Mouse (Mus musculus) lung, postnatal 10 days (tissue): ENCODE measurements around the gene Cpn2.

Experiments
- DNase-seq: peaks from one replicate; pipeline ENCODE4 v3.0.0; 2021

Gene Cpn2

GRCm38 (mm10) chr16:30275558-30276340, 8.4 kb upstream of the Cpn2 start:
- peak; percentile 47 for DNase-seq

DNA sequence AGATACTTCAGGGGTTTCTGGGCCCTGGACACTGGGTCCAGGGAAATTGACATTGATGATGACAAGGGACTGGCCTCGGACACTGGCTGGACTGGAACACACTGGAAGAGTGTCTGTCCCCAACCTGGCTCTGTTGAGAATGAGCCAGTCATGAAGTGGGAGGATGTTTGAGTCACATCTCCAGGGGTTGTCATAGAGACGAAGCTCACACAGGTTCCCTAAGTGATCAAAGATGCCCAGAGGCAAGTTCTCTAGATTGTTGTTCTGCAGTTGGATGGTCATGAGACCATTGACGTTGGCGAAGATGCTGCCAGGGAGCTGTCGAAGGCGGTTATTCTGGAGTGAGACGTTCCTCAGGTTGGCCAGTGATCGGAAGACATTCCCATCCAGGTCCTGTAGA, 5.8 kb upstream of the Cpn2 start:
- DNase-seq = no peak

- no peak for DNase-seq
Observed at GRCm38 (mm10) chr16:30271941-30272595, 4.8 kb upstream of the Cpn2 start.

- DNase-seq = no peak
Observed at GRCm38 (mm10) chr16:30271223-30271761, 4.0 kb upstream of the Cpn2 start.

- no peak for DNase-seq
Observed at GRCm38 (mm10) chr16:30266561-30266960, 738 bp downstream of the Cpn2 start.

DNA sequence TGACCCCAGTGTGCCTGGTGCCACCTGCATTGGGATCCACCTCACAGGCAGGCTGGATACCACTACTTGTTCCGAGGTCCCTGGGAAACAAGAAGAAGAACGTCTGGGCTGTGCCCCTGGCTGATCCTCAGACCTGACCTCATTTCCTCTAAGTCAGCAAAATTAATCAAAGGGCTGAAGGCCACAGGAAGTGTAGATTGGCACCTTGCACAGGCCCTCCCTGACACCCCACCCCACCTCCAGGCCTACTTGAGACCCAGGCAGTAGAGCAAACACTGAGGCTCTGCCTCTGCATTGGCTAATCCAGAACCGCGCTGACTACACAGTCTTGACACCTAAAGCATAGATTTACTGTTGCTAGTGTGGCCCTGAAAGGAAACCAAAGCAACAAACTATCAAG, 1.7 kb downstream of the Cpn2 start:
- DNase-seq = no peak

GRCm38 (mm10) chr16:30263156-30263555, 4.1 kb downstream of the Cpn2 start:
- no peak for DNase-seq

GRCm38 (mm10) chr16:30262664-30263063, 4.6 kb downstream of the Cpn2 start:
- peak; percentile 79 for DNase-seq

- DNase-seq = no peak
Observed at GRCm38 (mm10) chr16:30262157-30262556, 5.1 kb downstream of the Cpn2 start.

DNA sequence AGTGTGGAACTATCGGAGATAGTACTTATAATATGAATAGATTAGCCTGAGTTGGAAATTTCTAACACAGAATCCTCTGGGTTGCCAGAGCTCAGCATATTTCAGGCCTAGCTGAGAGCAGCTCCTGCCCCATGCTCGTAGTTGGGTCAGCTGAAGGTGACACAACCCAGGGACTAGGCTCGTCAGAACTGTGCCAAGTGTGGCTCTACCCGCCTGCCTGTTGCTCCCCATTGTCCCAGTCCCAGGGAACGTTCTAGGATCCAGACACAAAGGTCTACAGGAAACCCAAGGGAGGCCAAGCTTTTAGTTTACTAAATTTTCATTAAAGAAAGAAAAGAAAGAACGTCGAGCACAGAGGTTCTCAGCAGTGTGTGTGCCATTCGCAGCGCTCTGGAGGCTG, 6.0 kb downstream of the Cpn2 start:
- no peak for DNase-seq

DNA sequence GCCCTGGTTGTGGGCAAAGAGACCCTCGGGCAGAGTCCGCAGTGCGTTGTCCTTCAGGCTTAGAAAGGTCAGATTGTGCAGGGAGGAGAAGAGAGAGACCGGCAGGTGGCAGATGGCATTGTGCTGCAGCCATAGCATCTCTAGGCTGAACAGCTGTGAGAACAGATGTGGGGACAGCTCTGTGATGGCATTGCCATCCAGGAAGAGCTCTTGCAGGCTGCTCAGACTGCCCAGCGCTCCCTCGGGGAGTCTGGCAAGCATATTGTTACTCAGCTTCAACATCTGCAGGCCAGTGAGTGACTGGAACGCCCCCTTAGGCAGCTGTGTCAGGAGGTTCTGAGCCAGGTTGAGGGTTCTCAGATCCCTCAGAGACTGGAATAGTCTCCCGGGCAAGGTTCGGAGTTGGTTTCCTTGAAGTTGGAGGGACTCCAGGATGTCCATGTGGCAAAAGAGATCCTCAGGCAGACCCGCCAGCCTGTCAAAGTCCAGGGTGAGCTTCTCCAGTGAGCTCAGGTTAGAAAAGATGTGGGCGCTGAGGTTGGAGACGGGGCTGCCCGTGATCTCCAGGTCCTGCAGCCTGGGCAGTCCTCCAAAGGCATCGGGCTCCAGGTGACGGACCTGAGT, 7.2 kb downstream of the Cpn2 start:
- DNase-seq = no peak

GRCm38 (mm10) chr16:30259444-30259843, 7.9 kb downstream of the Cpn2 start:
- no peak for DNase-seq

DNA sequence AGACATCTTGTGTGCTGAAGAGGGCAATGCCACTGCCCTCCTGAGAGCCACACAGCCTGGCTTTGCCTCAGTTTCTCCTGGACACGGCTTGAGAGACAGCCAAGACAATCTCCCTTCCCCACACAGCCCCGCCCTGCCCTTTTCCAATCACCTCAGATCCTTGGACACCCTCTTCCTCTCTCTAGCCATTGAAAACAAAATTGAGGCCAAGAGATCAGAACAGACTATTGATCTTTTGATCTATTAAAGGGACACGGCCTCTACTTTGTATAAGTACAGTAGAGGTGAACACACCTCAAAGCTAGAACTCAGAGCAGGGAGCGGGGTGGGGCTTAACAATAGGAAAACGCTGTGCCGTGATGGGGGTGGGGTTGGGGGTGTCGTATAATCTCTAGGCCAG, 8.9 kb downstream of the Cpn2 start:
- no peak for DNase-seq

- DNase-seq = no peak
Observed at GRCm38 (mm10) chr16:30257718-30258117, 9.6 kb downstream of the Cpn2 start.

DNA sequence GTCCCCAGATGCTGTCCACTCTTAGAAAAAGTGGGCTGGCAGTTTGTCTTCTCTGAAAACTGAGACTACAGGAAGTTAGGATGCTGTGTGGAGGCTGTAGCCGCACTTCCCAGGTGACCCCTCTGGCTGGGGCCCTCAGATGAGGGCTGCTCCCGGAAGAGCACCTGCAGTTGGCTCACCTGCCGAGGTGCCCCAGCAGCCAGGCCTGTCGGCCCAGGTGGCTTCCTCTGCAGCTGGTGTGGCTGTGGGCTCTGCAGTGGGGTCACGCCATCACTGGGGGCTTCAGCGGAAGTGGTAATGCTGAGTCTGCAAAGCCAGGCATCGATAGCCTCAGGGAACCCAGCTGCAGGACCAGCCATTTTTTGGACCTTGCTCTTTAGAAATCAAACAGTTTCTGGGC, 12.2 kb downstream of the Cpn2 start:
- DNase-seq = no peak

GRCm38 (mm10) chr16:30253900-30254299, 13.4 kb downstream of the Cpn2 start:
- no peak for DNase-seq

DNA sequence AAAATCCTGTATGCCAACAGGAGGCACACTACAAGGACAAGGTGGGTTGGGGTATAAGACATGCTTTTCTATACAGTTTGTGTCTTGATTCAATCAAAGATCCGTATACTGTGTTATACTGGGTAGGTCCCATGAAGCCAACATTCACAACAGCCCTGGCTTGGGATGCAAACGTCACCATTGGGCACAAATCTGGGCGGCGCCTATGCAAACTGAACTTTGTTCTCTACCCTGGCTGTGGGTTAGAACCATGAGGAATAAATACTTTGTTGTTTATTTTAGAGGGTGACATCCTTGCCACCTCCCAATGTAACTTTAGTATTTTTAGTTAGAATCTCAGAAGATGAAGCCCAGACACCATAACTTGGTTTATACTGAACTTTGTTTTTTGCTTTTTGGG, 13.9 kb downstream of the Cpn2 start:
- DNase-seq = no peak

GRCm38 (mm10) chr16:30252003-30252418, 15.3 kb downstream of the Cpn2 start:
- peak; percentile 87 for DNase-seq

GRCm38 (mm10) chr16:30244037-30244700, 23.1 kb downstream of the Cpn2 start:
- no peak for DNase-seq

DNA sequence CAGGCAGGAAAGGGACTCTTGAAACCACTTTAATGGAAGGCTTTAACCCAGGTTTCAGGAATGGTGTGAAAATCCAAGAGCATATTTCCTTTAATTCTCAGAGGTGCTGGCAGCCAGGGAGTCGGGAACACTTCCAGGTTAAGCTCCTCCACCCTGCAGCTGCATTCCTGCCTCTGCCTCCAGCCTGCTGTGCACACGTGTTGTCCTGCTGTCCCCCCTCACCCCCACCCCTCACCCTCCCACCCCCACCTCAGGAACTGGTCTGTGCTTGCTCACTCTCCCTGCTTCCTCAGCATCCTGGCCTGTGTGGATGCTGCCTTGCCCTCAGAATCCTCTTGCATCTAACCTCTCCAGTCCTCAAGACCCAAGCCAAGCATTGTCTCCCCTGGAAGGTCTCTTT, 25.7 kb downstream of the Cpn2 start:
- no peak for DNase-seq

- DNase-seq = no peak
Observed at GRCm38 (mm10) chr16:30238791-30239190, 28.5 kb downstream of the Cpn2 start.

DNA sequence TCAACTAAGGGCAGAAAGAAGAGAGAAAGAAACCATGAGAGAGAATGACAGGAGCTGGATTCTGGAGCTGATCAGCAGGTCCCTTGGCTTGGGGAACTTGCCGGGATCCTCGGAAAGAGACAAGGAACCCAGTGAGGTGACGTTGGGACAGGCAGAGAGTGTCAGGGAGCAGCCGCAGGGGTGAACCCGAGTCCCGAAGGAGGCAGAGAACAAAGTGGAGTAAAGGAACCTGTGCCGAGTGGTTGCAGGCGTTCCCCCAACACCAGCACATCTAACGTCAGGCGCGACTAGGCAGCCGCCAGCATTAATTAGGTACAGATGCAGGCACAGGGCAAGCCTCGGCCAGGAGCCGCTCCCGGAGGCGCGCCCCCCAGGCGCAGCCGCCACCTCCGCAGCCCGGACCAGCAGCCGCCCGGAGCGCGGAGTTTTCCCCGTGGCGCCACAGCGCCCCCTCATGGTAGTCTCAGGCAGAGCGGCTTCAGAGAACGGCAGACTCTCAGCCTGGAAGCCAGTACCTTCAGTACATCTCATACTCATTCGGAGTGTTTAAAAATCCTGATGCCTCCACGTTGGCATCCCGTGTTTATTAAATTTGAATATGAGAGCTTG, 31.1 kb downstream of the Cpn2 start:
- peak; percentile 89 for DNase-seq

- peak; percentile 36 for DNase-seq
Observed at GRCm38 (mm10) chr16:30235577-30235976, 31.7 kb downstream of the Cpn2 start.
